Mouse (Mus musculus) cortical plate, adult 2 months (tissue): ENCODE data around the gene Gm21936. TPM values are rescaled to one million over a fixed set of nuclear protein-coding genes. Genes with fewer than 3 reads are reported as not detected.
"Not testable (repeated sequence)": the region's sequence is repeated elsewhere in the genome, so short reads cannot be mapped to it uniquely, and the experiment has no call there.

Experiments used
- H3K27ac ChIP-seq: fragments of 200-500 bp; 2 replicates; pipeline ENCODE4 v1.5.1; 2012; ENCODE audit warnings: low read length, control low read depth, inconsistent platforms; ENCODE audit not compliant: insufficient read depth
- H3K4me1 ChIP-seq: fragments of 200-500 bp; 2 replicates; pipeline ENCODE4 v1.6.1; 2011; ENCODE audit warnings: low read length; ENCODE audit not compliant: control insufficient read depth, insufficient read depth
- H3K4me3 ChIP-seq: fragments of 200-500 bp; 2 replicates; pipeline ENCODE4 v1.5.1; 2011; ENCODE audit warnings: mild to moderate bottlenecking, low read length, control low read depth; ENCODE audit not compliant: insufficient read depth
- polyA plus RNA-seq: library from polyadenylated mRNA; depleted of rRNA; stranded (reverse); fragments of >200 nt; gene quantifications from 2 replicates; pipeline ENCODE4 v1.2.3, GENCODE M21; 2012; rRNA removed

Gm21936 gene
- not detected in 2 replicates for polyA plus RNA-seq

DNA sequence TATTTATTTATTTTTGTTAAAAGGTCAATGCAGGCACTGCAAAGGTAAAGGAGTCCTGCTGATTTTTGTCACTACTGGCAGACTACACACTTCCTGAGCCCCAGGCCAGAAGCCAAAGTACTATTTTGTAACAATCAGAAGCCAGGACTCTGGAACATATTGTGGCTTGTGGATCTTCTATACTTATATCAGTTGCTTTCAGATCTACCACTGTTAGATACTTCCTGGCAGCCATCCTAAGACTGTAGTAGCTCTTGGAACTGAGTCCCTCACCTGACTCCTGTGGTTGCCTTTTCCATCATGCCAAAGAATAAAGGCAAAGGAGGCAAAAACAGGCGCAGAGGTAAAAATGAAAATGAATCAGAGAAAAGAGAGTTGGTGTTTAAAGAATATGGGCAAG, at the start of gene Gm21936:
Gene Gm21936, plus strand, starts transcription at position 301 of the 400 bp plus-strand sequence.
- H3K27ac ChIP-seq, H3K4me1 ChIP-seq: not testable (repeated sequence)

DNA sequence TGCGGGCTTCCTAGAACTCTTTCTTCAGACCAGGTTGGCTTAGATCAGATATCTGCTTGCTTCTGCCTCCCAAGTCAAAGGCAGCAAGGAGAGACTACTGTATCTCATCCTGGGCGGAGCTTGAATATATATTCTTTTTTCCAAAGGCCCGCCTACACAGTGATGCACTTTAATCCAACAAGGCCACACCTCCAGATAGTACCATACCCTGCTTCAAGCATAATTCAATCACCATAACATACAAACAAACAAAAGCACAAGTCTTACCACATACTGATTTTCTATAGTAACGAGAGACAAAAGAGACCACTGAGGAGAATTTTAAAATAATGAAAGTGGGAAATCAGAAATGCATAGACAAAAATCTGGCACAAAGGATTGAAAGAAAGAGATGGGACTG, 19.7 kb upstream of the Gm21936 start, which contains the start of gene Gm21319:
Gene Gm21319, minus strand, starts transcription at position 101 of the 400 bp plus-strand sequence.
- not testable (repeated sequence) for H3K4me1 ChIP-seq, H3K27ac ChIP-seq, H3K4me3 ChIP-seq

More for the DNA sequence above, at the start of gene Gm21936:
- H3K4me3 ChIP-seq: not testable (repeated sequence)

DNA sequence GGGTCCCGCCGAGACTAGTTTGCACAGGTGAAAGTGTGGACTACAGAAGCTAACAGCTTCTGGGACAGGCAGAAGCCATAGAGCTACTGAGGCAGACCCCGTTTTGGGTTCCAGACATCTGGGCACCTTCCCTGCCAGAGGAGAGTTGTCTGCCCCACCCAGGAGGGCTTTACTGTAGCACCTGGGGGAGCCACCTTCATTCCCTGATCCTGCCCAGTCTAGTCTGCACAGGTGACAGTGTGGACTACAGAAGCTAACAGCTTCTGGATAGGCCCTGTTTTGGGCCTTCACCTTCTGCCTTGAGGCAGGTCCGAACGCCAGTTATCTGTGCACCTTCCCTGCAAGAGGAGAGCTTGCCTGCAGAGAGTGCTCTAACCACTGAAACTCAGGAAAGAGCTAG, 2.7 kb downstream of the Gm21936 start:
- not testable (repeated sequence) for H3K27ac ChIP-seq, H3K4me1 ChIP-seq, H3K4me3 ChIP-seq

DNA sequence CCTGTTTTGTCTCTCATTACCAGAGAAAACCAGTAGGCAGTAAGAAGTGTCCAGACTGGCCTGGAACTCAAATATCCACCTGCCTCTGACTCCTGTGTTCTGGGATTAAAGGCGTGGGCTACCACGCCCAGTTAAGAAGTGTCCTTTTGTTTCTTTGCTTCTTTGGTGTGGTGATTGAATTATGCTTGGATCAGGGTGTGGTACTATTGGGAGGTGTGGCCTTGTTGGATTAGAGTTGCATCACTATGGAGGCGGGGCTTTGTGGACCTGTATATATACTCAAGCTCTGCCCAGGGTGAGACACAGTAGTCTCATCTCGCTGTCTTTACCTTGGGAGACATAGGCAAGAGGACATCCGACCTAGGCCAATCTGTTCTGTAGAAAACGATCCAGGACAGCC, 21.0 kb downstream of the Gm21936 start, which contains the start of gene BB287469:
Gene BB287469, plus strand, starts transcription at position 301 of the 400 bp plus-strand sequence.
- H3K4me1 ChIP-seq, H3K4me3 ChIP-seq, H3K27ac ChIP-seq: not testable (repeated sequence)

DNA sequence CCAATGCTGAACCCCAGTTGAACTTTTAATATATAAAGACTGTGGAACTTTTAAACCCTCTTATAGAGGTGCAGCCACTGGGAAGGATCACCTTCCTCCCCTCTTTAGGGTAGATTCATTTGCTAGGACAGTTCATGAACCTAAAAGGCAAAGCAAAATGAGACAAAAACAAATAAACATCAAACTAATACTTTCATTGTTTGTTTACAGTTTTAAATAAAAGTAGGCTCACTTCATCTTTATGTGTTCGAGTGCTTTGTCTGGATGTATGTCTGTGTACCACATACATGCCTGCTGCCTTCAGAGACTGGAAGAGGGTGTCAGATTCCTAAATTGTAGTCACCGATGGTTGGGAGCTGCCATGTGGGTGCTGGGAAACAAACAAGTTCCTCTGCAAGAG, 46.9 kb downstream of the Gm21936 start, which contains the start of gene Gm2001:
Gene Gm2001, minus strand, starts transcription at position 101 of the 400 bp plus-strand sequence.
- H3K27ac ChIP-seq, H3K4me3 ChIP-seq, H3K4me1 ChIP-seq: not testable (repeated sequence)

Other genes with a start within 250 kb of the Gm21936 start
- not detected in 2 replicates for gene Oog1, start 192.8 kb upstream of the Gm21936 start, polyA plus RNA-seq
- not detected in 2 replicates for gene Gm4027, start 176.6 kb upstream of the Gm21936 start, polyA plus RNA-seq
- not detected in 2 replicates for gene Gm16381, start 150.9 kb upstream of the Gm21936 start, polyA plus RNA-seq
- gene Gm21319, start 19.8 kb upstream of the Gm21936 start, polyA plus RNA-seq: not detected in 2 replicates
- gene BB287469, start 21.1 kb downstream of the Gm21936 start, polyA plus RNA-seq: not detected in 2 replicates
- not detected in 2 replicates for gene Gm2001, start 46.8 kb downstream of the Gm21936 start, polyA plus RNA-seq
- not detected in 2 replicates for gene Gm2016, start 78.6 kb downstream of the Gm21936 start, polyA plus RNA-seq
- not detected in 2 replicates for gene Gm2022, start 99.9 kb downstream of the Gm21936 start, polyA plus RNA-seq
- not detected in 2 replicates for gene Gm2035, start 124.3 kb downstream of the Gm21936 start, polyA plus RNA-seq
- gene Gm2042, start 158.6 kb downstream of the Gm21936 start, polyA plus RNA-seq: not detected in 2 replicates
- gene Gm2075, start 216.3 kb downstream of the Gm21936 start, polyA plus RNA-seq: not detected in 2 replicates
- gene Gm6803, start 223.3 kb downstream of the Gm21936 start, polyA plus RNA-seq: not detected in 2 replicates
- not detected in 2 replicates for gene Gm2056, start 231.5 kb downstream of the Gm21936 start, polyA plus RNA-seq